Mouse (Mus musculus): ENCODE results near the gene Pde7b. TPM values are rescaled to one million over a fixed set of nuclear protein-coding genes. Genes with fewer than 3 reads are reported as not detected.

The Pde7b gene
- polyA plus RNA-seq, 1 experiment from 2014 or later, result 12.1 TPM

DNA sequence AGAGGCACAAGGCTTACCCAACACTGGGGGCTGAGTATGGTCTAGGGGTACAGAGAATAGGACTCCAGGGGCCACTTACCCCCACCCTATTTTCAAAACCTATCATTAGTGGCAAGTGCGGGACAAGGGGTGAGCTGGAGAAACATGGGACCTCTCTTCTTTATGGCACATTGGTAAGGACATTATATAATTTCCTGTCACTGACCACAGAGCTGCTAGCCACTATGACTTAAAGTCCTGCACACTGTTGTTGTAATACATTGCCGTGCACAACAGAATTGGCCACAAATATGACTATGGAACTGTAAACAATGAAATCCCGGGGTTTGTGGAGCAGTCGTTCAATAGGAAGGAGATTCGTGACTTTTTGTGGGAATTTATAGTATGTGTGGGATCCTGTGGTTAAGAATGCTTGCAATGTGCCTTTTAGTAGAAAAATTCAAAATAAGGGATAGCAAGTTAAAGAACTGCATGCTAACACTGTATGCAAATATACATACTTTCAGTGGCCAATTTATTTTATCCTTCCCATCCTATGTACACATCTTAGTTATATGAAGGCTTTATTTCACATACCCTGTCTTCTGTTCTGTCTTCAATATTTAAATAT lies 25.9 kb upstream of the Pde7b start:
- H3K9me3 ChIP-seq (replicated peaks; ENCODE audit: control insufficient read depth, low read length), result no peaks in the 10 kb centered on the region
- H3K27ac ChIP-seq (ENCODE audit: low read depth, low read length), result no peak overlapping the region
- H3K9ac ChIP-seq (ENCODE audit: low read depth, low read length), result no peak overlapping the region
- no peaks in the 10 kb centered on the region for H3K36me3 ChIP-seq (ENCODE audit: control insufficient read depth, insufficient read depth, low read length)
- ATAC-seq (replicated peaks; ENCODE audit: insufficient number of reproducible peaks, low FRiP score, low TSS enrichment), result no peak
- 83% methylated on average over 5 of the region's 5 CpGs for WGBS (ENCODE audit: insufficient replicate concordance)
- no peaks in the 10 kb centered on the region for H3K27me3 ChIP-seq (ENCODE audit: control insufficient read depth, insufficient read depth, low read length)
- H3K4me1 ChIP-seq (ENCODE audit: control insufficient read depth, insufficient read depth, low read length), result no peaks in the 10 kb centered on the region
- H3K4me2 ChIP-seq, result no peak overlapping the region
- no peak overlapping the region for H3K4me3 ChIP-seq (ENCODE audit: low read depth, low read length)

DNA sequence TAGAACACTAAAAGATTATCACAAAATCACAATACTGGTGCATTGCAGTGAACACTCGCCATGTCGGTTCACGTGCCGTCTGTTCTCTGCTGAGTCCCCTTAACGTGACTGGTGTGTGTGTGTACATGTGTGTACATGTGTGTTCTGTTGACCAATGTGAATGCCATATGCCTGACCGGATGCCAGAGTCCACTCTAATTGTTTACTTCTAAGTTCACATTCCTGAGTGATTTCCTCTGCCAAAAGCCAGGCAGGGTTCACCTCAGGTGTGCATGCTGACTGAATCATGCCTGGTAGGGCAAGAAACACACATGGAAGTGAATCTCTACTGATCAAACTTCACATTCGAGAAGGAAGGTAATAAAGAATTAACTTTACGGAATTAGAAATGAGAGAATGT lies 24.1 kb upstream of the Pde7b start:
- WGBS (ENCODE audit: insufficient replicate concordance), result 91% methylated on average over 8 of the region's 8 CpGs
- ATAC-seq (replicated peaks; ENCODE audit: insufficient number of reproducible peaks, low FRiP score, low TSS enrichment), result no peak
- Histone ChIP-seq H3K9me3 (replicated peaks; ENCODE audit: control insufficient read depth, low read length) (no peaks in the 10 kb centered on the region), H3K27ac (ENCODE audit: low read depth, low read length) (no peak overlapping the region), H3K9ac (ENCODE audit: low read depth, low read length) (no peak overlapping the region), H3K4me2 (no peak overlapping the region), H3K27me3 (ENCODE audit: control insufficient read depth, insufficient read depth, low read length) (no peaks in the 10 kb centered on the region), H3K4me3 (ENCODE audit: low read depth, low read length) (no peak overlapping the region), H3K4me1 (ENCODE audit: control insufficient read depth, insufficient read depth, low read length) (no peaks in the 10 kb centered on the region), H3K36me3 (ENCODE audit: control insufficient read depth, insufficient read depth, low read length) (no peaks in the 10 kb centered on the region)

- H3K4me1 ChIP-seq (ENCODE audit: control insufficient read depth, insufficient read depth, low read length), result no peaks in the 10 kb centered on the region
- H3K9ac ChIP-seq (ENCODE audit: low read depth, low read length), result no peak overlapping the region
- no peaks in the 10 kb centered on the region for H3K27me3 ChIP-seq (ENCODE audit: control insufficient read depth, insufficient read depth, low read length)
- H3K4me2 ChIP-seq, result no peak overlapping the region
- H3K36me3 ChIP-seq (ENCODE audit: control insufficient read depth, insufficient read depth, low read length), result no peaks in the 10 kb centered on the region
- H3K9me3 ChIP-seq (replicated peaks; ENCODE audit: control insufficient read depth, low read length), result no peaks in the 10 kb centered on the region
- WGBS (ENCODE audit: insufficient replicate concordance), result 85% methylated on average over 4 of the region's 4 CpGs
- ATAC-seq (replicated peaks; ENCODE audit: insufficient number of reproducible peaks, low FRiP score, low TSS enrichment), result no peak
- H3K27ac ChIP-seq (ENCODE audit: low read depth, low read length), result no peak overlapping the region
- no peak overlapping the region for H3K4me3 ChIP-seq (ENCODE audit: low read depth, low read length)
Observed at GRCm38 (mm10) chr10:20747229-20747628, 22.4 kb upstream of the Pde7b start.

DNA sequence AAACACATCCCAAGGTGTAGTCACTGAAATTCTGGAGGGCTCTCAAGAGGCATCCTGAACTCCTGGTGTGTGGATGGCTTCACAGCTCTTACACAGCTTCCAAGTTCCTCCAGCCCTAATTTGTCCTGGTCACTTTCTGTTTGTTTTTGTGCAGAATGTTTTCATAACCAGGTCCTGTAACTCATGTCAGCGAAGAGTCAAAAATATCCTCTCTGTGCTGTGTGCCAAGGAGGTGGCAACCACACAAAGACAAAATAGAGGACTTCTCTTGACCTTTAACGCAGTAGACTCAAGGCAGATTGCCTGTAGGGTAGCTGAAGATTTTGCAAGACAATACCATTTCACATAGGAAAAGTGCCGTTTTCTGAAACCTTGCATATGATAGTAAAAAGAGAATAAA lies 14.9 kb upstream of the Pde7b start:
- Histone ChIP-seq H3K9me3 (replicated peaks; ENCODE audit: control insufficient read depth, low read length) (no peaks in the 10 kb centered on the region), H3K4me2 (no peak overlapping the region), H3K4me1 (ENCODE audit: control insufficient read depth, insufficient read depth, low read length) (peaks cover 8% of the 10 kb centered on the region; the same call in 1 of the 2 replicates), H3K4me3 (ENCODE audit: low read depth, low read length) (no peak overlapping the region), H3K9ac (ENCODE audit: low read depth, low read length) (no peak overlapping the region), H3K27ac (ENCODE audit: low read depth, low read length) (no peak overlapping the region), H3K27me3 (ENCODE audit: control insufficient read depth, insufficient read depth, low read length) (no peaks in the 10 kb centered on the region), H3K36me3 (ENCODE audit: control insufficient read depth, insufficient read depth, low read length) (no peaks in the 10 kb centered on the region)
- no peak for ATAC-seq (replicated peaks; ENCODE audit: insufficient number of reproducible peaks, low FRiP score, low TSS enrichment)
- WGBS (ENCODE audit: insufficient replicate concordance), result 68% methylated on average over 3 of the region's 3 CpGs

GRCm38 (mm10) chr10:20737146-20737545 lies 12.3 kb upstream of the Pde7b start:
- no peaks in the 10 kb centered on the region for H3K36me3 ChIP-seq (ENCODE audit: control insufficient read depth, insufficient read depth, low read length)
- peaks cover 9% of the 10 kb centered on the region; the same call in 1 of the 2 replicates for H3K4me1 ChIP-seq (ENCODE audit: control insufficient read depth, insufficient read depth, low read length)
- no peaks in the 10 kb centered on the region for H3K9me3 ChIP-seq (replicated peaks; ENCODE audit: control insufficient read depth, low read length)
- H3K27me3 ChIP-seq (ENCODE audit: control insufficient read depth, insufficient read depth, low read length), result no peaks in the 10 kb centered on the region
- no peak overlapping the region for H3K27ac ChIP-seq (ENCODE audit: low read depth, low read length)
- H3K9ac ChIP-seq (ENCODE audit: low read depth, low read length), result no peak overlapping the region
- 42% methylated on average over 4 of the region's 4 CpGs for WGBS (ENCODE audit: insufficient replicate concordance)
- H3K4me3 ChIP-seq (ENCODE audit: low read depth, low read length), result no peak overlapping the region
- no peak for ATAC-seq (replicated peaks; ENCODE audit: insufficient number of reproducible peaks, low FRiP score, low TSS enrichment)
- no peak overlapping the region for H3K4me2 ChIP-seq

- Histone ChIP-seq H3K4me3 (ENCODE audit: low read depth, low read length) (no peak overlapping the region), H3K4me1 (ENCODE audit: control insufficient read depth, insufficient read depth, low read length) (peaks cover 9% of the 10 kb centered on the region; the same call in 1 of the 2 replicates), H3K27ac (ENCODE audit: low read depth, low read length) (no peak overlapping the region), H3K9ac (ENCODE audit: low read depth, low read length) (no peak overlapping the region), H3K9me3 (replicated peaks; ENCODE audit: control insufficient read depth, low read length) (no peaks in the 10 kb centered on the region), H3K27me3 (ENCODE audit: control insufficient read depth, insufficient read depth, low read length) (no peaks in the 10 kb centered on the region), H3K36me3 (ENCODE audit: control insufficient read depth, insufficient read depth, low read length) (no peaks in the 10 kb centered on the region), H3K4me2 (no peak overlapping the region)
- 33% methylated on average over 3 of the region's 3 CpGs for whole genome bisulfite sequencing (ENCODE audit: insufficient replicate concordance)
- no peak for ATAC-seq (replicated peaks; ENCODE audit: insufficient number of reproducible peaks, low FRiP score, low TSS enrichment)
Observed at GRCm38 (mm10) chr10:20735775-20736449, 11.0 kb upstream of the Pde7b start.

GRCm38 (mm10) chr10:20733576-20733975 lies 8.7 kb upstream of the Pde7b start:
- H3K9ac ChIP-seq (ENCODE audit: low read depth, low read length), result no peak overlapping the region
- H3K27ac ChIP-seq (ENCODE audit: low read depth, low read length), result no peak overlapping the region
- H3K36me3 ChIP-seq (ENCODE audit: control insufficient read depth, insufficient read depth, low read length), result no peaks in the 10 kb centered on the region
- no peak overlapping the region for H3K4me3 ChIP-seq (ENCODE audit: low read depth, low read length)
- ATAC-seq (replicated peaks; ENCODE audit: insufficient number of reproducible peaks, low FRiP score, low TSS enrichment), result no peak
- no peak overlapping the region for H3K4me2 ChIP-seq
- H3K27me3 ChIP-seq (ENCODE audit: control insufficient read depth, insufficient read depth, low read length), result no peaks in the 10 kb centered on the region
- H3K9me3 ChIP-seq (replicated peaks; ENCODE audit: control insufficient read depth, low read length), result no peaks in the 10 kb centered on the region
- 59% methylated on average over 5 of the region's 5 CpGs for WGBS (ENCODE audit: insufficient replicate concordance)
- H3K4me1 ChIP-seq (ENCODE audit: control insufficient read depth, insufficient read depth, low read length), result peaks cover 9% of the 10 kb centered on the region; the same call in 1 of the 2 replicates

DNA sequence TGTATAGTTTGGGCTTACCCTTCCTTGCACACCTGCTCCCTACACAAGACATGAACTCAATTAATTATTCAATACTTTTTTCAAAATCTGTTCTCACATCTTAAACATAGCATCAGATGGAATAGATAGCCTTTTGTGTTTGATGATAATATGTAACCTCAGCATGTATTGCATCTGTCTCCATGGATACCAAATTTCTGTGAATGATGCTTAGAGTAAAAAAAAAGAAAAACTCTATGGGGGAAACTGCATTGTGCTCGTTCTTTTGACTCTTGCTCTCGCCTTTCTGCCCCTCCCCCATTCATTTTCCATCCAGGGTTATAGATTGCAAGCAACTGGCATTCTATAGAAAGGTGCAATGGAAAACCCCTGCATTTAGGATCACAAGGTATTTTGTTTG lies 7.3 kb upstream of the Pde7b start:
- no peaks in the 10 kb centered on the region for H3K27me3 ChIP-seq (ENCODE audit: control insufficient read depth, insufficient read depth, low read length)
- WGBS (ENCODE audit: insufficient replicate concordance), result 66% methylated on average over 2 of the region's 2 CpGs

DNA sequence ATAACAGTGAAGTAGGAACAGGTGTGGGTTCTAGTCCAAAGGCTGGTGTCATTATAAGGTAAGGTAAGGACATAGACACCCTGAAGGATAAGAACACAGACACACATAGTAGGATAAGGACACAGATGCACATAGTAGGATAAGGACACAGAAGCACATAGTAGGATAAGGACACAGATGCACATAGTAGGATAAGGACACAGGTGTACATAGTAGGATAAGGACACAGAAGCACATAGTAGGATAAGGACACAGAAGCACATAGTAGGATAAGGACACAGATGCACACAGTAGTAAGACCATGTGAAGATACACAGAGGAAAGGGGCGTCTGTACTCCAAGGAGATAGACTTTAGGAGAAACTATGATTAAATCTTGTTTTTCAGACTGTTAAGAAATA lies 5.2 kb upstream of the Pde7b start:
- Histone ChIP-seq H3K36me3 (ENCODE audit: control insufficient read depth, insufficient read depth, low read length) (no peaks in the 10 kb centered on the region), H3K9ac (ENCODE audit: low read depth, low read length) (no peak overlapping the region), H3K4me1 (ENCODE audit: control insufficient read depth, insufficient read depth, low read length) (peaks cover 9% of the 10 kb centered on the region), H3K27ac (ENCODE audit: low read depth, low read length) (no peak overlapping the region), H3K4me3 (ENCODE audit: low read depth, low read length) (no peak overlapping the region), H3K4me2 (no peak overlapping the region), H3K9me3 (replicated peaks; ENCODE audit: control insufficient read depth, low read length) (no peaks in the 10 kb centered on the region), H3K27me3 (ENCODE audit: control insufficient read depth, insufficient read depth, low read length) (no peaks in the 10 kb centered on the region)
- WGBS (ENCODE audit: insufficient replicate concordance), result 85% methylated on average over 1 of the region's 1 CpGs
- no peak for ATAC-seq (replicated peaks; ENCODE audit: insufficient number of reproducible peaks, low FRiP score, low TSS enrichment)

More for the DNA sequence above, 7.3 kb upstream of the Pde7b start:
- Histone ChIP-seq H3K27ac (ENCODE audit: low read depth, low read length) (no peak overlapping the region), H3K9me3 (replicated peaks; ENCODE audit: control insufficient read depth, low read length) (no peaks in the 10 kb centered on the region), H3K4me3 (ENCODE audit: low read depth, low read length) (no peak overlapping the region), H3K36me3 (ENCODE audit: control insufficient read depth, insufficient read depth, low read length) (no peaks in the 10 kb centered on the region), H3K4me1 (ENCODE audit: control insufficient read depth, insufficient read depth, low read length) (peaks cover 7% of the 10 kb centered on the region; the same call in 1 of the 2 replicates), H3K9ac (ENCODE audit: low read depth, low read length) (no peak overlapping the region), H3K4me2 (no peak overlapping the region)
- ATAC-seq (replicated peaks; ENCODE audit: insufficient number of reproducible peaks, low FRiP score, low TSS enrichment), result no peak
